Mouse (Mus musculus) CH12.LX (cell line): ENCODE data around the gene Gm29666.

Source experiments
- CHD2 ChIP-seq: IDR thresholded peaks from 2 replicates; pipeline ENCODE4 v1.6.1; 2011; ENCODE audit warnings: low read length, improper control_type of control experiment
- CTCF ChIP-seq, 2 experiments: IDR thresholded peaks in 1 of 2; conservative IDR thresholded peaks in 1 of 2; 2 replicates each; pipeline ENCODE4 v1.5.1; 2011 to 2012; ENCODE audit warnings: low read depth in 2 of 2, low read length in 2 of 2, improper control_type of control experiment in 1 of 2, inconsistent platforms in 1 of 2, mild to moderate bottlenecking in 1 of 2, moderate library complexity in 1 of 2
- POLR2AphosphoS2 ChIP-seq: IDR thresholded peaks from 2 replicates; pipeline ENCODE4 v1.6.1; 2011; ENCODE audit warnings: low read depth, low read length, improper control_type of control experiment
- RCOR1 ChIP-seq: conservative IDR thresholded peaks from 2 replicates; pipeline ENCODE4 v1.6.1; 2012; ENCODE audit warnings: low read depth, mild to moderate bottlenecking, inconsistent platforms, low read length, improper control_type of control experiment

DNA sequence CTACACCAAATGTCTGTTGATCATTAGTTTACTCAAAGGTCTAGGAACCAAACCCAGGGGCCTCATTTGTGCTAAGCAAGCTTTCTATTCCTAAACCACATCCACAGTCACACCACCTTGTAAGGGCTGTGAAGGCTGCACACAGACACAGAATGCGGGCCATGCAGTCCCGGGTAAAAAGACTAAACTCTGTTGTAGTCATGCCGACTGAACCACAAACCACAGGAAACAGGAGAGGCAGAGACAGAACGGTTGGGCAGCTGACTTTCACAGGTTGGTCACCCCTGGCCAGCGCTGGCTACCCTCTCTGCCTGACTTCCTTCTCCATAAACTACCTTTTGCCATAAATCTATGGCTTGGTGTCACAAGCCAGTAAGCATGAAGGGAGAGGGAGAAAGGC is 44.9 kb upstream of the Gm29666 start:
- no peak for TF ChIP-seq RCOR1
- TF ChIP-seq CTCF (conservative IDR thresholded peaks at IDR 0.05 in 1 of 2, IDR thresholded peaks at IDR 0.05 in 1 of 2; ENCODE audit: low read depth in 2 of 2, low read length in 2 of 2): no peak
- TF ChIP-seq POLR2AphosphoS2: no peak
- no peak for TF ChIP-seq CHD2
